Mouse (Mus musculus): Measurements from ENCODE around the gene Sphk2.

Sphk2 gene

DNA sequence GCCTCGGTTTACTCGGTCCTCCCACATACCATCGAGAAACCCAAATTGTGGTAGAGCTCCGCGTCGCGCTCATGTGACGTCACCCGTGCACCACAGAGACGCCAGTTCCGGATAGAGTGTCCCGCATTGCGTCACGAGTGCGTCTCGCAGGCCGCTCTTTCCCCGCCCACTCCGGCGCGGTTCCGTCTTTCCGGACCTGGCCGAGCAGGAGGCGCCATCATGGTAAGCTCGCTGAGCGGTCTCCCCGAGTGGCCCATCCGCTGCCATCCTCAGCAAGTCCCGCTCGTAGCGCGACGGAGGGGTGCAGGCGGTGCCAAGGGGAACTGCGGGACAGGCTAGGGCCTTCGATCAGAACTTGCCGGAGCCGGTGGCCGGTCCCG, at the start of gene Sphk2:
Gene Sphk2, minus strand, starts transcription at position 85 of the 380 bp plus-strand sequence.
- peak; percentile 90 for DNase-seq (ENCODE audit: low read depth)

DNA sequence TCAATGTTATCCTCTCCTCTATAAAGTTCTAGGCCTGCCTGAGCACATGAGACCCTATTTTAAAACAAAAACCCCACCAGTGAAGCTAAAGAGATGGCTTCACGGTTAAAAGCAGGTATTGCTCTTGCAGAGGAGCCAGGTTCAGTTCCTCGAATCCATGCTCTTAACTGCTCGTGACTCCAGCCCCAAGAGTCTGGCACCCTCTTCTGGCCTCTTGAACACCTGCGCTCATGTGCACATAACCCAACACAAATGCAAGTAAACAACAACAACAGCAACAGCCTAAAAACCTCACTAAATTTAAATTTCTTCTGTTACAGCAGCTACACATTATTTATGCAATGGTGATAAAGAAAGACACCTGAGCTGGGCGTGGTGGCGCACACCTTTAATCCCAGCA, 49.7 kb upstream of the Sphk2 start:
- no peak for DNase-seq (ENCODE audit: low read depth)

DNA sequence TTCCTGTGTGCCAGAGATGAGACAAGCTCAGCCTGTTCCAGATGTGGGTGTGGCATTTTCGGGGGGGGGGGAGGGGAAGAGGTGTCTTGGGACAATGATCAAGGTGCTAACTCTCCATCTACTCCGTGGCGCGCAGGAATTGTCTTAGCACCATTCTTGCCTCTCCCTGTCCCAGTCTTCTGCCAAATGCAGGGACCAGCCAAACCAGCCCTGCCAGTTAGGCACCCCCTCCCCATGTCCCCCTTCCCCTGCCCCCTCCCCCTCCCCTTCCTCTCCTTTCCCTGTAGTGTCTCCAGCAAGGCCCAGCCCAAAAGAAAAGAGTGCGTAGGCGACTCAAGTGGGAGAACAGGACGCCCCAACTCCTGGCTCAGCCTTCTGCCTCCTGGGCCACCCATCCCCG, 49.0 kb upstream of the Sphk2 start:
- DNase-seq (ENCODE audit: low read depth), result no peak

DNA sequence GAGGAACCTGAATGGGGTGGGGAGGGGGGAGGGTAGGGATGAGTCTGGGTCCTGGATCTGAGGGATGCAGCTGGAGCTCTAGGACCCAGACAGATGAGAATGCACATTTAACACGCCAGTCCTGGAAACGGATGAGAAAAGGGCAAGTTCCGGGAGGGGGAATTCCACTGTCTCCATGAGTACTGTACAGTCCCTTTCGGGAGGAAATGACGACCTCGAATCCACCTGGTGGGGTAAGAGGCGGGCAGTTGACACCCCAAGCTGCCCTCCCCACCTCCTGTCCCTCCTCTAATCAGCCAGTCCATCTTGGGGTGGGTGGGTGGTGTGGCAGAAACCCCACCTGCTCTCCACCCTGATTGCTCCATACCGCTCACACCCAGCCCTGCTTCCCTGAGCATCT, 48.2 kb upstream of the Sphk2 start:
- no peak for DNase-seq (ENCODE audit: low read depth)

DNA sequence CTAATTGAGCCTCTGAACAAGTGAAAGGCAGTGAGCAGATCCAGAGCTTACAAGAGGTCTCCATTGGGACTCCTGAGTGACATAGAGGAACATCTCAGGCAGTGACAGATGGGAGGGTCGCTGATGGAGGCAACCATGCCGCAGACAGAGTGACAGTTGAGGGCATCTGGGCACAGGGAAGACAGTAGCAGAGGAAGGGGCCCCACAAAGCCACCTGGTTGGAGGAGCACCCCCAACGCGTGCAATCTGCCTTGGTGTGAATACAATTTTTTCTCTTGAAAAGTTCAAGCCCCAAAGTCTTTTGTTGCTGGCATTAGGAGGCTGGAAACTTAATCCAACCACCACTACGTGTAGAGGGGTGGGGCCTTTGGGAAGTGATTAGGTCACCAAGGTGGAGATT, 42.3 kb upstream of the Sphk2 start:
- DNase-seq (ENCODE audit: low read depth), result no peak

DNA sequence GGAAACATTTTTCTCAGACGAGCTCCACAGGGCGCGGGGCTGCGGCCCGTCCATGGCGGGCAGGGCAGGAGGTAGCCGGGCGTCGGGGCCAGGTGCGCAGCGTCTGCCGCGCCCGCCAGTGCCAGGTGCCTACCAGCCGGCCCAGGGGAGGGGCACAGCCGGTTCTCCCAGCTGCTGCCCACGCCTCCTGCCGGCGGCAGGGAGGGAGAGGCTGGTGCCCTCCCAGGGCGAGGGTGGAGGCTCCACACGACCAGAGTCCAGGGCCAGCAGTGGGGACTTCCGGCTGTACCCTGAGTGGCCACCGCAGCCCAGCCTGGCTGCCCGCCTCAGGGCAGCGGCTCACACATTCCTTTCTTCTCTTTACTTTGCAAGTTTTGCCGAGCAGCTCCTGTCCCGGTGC, 41.6 kb upstream of the Sphk2 start:
- DNase-seq (ENCODE audit: low read depth), result no peak

DNA sequence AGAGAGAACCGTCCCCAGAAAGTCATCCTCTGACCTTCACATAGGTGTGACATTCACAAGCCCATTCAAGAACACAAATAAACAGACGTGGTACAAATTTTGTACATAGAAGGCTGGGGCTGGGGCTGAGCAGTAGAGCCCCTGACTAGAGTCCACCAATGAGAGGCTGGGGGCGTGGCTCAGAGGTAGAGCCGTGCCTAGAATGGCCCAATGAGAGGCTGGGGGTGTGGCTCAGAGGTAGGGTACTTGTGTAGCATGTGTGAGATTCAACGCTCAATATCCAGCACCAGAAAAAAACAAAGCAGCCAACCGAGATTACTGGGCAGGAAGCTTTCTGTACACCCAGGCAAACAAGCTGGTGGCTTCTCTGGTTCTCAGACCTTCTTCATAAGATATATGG, 37.9 kb upstream of the Sphk2 start:
- DNase-seq (ENCODE audit: low read depth), result no peak

DNA sequence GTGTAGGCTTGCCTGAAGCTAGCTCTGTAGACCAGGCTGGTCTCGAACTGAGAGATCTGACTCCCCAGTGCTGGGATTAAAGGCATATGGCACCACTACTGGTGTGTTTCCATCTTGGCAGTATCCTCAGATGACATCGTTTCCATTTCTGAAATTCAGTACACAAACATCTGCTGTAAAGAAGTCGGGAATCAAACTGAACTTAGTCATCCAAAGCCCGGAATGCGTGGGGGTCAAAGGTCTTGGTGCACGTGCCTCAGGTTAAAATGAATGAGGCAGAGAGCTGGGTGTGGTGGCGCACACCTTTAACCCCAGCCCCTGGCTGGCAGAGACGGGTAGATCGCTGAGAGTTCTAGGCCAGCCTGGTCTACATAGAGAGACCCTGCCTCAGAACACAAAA, 32.4 kb upstream of the Sphk2 start:
- DNase-seq (ENCODE audit: low read depth), result no peak

DNA sequence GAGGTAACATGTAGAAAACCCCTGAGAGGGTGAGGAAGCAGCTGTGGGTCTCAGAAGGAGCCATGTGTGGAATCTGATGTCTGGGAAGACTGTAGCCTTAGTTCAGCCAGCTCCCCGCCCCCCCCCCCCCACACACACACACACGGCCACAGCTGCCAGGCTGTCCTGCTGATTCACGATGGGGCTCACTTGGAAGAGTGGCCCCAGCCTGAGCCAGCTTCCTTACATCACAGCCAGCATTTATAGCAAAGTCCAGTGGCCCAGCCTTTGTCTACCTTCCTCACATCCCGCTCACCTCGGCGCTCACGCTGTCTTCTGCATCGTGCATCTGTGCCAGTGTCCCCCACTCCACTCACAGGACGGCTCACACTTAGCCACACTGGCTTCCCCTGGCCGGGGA, 31.6 kb upstream of the Sphk2 start:
- no peak for DNase-seq (ENCODE audit: low read depth)

DNA sequence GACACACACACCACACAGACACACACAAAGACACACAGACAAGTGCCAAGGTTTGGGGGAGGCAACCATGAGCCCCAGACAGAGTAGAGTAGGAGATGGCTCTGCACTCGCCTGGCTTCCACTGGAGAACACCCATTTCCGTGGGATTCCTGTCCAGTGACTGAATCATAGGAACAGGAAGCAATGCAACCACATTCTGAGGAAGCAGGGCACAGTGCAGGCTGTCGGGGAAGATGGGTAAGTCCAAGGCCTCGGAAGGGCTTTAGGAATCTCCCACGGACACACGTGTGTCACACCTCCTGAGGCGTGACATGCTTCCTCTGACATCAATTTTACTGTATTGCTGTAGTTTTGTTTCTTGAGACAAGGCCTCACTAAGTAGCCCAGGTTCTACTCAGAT, 30.3 kb upstream of the Sphk2 start:
- no peak for DNase-seq (ENCODE audit: low read depth)

DNA sequence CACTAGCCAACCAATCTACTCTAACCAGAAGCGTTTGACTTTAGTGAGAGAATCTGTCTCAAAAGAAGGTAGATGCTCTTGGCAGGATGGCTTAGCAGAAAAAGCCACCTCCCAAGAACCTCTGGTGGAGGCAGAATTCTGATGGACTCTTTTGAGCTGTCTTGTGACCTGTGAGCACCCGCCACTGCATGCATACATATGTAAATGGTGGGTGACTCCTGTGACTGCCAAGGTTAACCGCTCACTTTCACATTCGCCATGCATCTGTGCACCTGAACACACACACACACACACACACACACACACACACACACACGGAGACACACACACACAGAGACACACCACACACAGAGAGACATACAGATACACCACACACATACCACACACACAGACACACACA, 29.6 kb upstream of the Sphk2 start:
- no peak for DNase-seq (ENCODE audit: low read depth)

DNA sequence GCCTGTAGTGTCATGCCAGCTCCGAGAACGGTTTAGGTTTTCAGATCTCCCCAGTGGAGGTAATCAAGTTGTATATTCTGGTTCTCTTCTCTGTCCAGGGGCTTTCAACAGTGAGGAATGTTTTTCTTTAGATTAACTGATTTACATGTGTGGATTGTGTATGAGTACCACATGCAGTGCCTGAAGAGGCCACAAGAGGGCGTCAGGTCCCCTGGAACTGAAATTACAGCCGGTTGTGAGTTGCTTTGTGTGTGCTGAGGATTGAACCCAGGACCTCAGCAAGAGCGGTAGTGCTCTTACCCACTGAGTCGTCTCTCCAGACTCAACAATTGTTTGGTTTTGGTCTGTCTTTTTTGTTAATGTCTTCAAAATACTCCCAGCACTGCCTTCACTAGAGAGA, 28.7 kb upstream of the Sphk2 start:
- DNase-seq (ENCODE audit: low read depth), result no peak

DNA sequence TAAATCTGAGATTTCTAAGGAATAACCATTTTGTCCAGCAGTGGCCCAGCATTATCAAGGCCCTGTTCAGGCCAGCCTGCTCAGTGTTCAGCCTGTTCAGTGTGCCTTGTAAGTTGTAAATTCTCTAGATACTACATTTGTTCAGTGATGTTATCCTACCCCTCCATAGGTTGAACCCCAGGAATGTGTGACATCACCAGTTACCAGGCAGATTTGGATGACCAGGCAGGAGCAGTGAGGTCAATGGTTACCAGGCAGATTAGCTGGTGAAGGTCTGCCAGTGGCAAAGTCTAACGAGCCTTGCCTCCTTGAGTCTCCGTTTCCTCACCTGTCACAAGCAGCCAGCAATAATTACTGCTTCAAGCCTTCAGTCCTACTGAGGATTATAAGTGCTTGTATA, 26.6 kb upstream of the Sphk2 start:
- DNase-seq (ENCODE audit: low read depth), result no peak

DNA sequence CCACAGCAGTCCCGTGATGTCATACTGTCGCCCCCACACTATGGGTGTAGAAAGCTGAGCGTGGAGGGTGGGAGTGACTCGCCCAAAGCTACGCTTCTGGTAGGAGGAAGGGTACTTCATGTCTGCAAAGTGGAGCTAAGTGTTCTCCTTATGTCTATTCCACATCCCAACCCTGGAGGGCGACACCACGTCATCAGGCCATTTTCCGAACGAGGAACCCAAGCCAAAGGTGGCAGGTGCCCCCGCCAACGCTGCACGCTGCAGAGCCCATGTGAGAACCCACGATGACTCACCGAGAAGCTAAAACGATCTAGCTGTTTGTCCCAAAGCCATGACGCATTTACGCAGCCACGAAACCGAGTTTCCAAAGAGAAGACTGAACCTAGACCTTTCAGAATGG, 24.5 kb upstream of the Sphk2 start:
- peak; percentile 60 for DNase-seq (ENCODE audit: low read depth)

DNA sequence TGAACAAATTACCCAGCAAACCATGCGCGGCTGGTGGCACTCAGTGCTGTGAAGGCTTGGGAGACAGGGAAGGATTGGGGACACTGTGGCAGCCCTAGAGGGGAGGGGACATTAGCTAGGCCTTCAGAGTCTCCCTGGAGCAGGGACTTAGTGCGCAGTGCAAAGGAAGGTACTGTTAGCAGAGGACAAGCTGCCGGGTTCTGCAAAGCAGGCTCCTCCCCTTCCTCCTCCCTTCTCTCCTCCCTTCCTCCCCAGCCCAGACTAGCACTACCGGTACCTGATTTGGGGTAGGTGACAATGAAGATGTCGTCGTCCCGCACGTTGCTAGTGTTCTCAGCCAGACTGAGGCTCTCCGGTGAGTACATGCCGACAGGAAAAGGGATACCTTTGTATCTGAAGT, 24.0 kb upstream of the Sphk2 start:
- no peak for DNase-seq (ENCODE audit: low read depth)

DNA sequence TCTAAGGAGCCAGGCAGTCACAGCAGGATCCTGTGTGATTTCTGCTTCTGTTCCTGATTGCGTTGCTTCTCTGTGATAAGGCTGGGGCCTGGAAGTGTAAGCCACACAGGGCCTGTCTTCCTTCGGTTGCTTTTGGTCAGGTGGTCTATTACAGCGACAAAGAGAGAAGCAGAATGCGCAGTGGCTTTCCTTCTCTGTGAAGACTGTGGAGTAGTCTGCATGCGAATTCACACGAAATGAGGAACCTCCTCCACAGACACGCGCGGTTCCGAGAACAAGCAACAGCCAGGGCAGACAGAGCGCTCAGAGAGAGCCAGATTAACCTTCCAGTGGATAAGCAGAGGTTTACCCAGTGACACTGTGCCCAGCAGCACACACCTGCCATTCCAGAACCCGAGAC, 23.5 kb upstream of the Sphk2 start:
- DNase-seq (ENCODE audit: low read depth), result no peak

DNA sequence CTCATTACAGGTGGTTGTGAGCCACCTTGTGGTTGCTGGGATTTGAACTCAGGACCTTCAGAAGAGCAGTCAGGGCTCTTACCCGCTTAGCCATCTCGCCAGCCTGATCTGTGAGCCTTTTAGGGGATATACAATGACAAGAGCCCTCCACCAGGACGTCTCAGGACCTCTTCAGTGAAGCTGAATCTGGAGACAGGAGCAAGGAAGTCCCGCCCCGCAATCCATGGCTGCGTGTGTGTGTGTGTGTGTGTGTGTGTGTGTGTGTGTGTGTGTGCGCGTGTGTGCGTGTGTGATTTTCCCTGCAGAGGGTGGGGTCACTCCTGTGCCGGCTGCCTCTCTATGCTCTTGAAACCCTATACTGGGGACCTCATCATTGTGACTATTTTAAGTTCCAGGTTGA, 22.0 kb upstream of the Sphk2 start:
- DNase-seq (ENCODE audit: low read depth), result no peak

DNA sequence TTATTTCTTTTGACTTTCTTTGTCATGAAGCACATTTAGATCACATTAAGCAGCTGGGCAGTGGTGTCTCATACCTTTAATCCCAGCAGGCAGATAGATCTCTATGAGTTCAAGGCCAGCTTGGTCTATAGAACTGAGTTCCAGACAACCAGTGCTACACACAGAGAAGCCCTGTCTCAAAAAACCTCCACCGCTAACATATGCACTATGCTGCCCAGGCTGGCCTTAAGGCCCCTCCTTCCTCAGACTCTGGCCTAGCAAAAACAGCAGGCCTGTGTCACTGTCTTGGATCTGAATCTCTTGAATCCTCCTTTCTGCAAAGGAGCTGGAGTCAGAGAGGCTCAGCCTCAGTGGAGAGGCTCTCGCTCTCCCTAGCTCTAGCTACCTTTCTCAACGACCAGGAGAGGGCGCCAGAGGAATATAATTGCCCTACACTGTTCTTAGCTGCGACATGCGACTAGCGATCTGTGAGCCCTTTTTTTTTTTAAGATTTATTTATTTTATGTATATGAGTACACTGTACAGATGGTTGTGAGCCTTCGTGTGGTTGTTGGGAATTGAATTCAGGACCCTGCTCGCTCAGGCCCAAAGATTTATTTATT, 21.5 kb upstream of the Sphk2 start:
- DNase-seq (ENCODE audit: low read depth), result peak; percentile 52

DNA sequence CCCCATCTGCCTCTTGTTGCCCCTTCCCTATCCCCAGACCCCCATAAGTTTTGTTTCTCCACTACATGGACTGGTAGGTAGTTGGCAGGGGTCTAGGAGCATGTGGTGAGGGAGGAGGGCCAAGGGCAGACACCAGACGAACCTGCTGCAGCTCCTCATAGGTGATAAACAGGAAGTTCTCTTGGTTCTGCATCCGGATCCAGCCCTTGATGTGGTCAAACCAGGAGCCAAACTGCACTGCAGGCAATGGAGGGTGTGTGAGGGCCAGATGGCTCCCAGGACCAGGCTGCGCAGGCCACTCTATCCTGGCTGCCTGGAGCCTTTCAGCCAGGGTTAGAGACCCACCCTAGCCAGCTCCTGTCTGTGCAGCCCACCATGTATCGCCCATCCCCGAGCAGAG, 15.7 kb upstream of the Sphk2 start:
- no peak for DNase-seq (ENCODE audit: low read depth)

DNA sequence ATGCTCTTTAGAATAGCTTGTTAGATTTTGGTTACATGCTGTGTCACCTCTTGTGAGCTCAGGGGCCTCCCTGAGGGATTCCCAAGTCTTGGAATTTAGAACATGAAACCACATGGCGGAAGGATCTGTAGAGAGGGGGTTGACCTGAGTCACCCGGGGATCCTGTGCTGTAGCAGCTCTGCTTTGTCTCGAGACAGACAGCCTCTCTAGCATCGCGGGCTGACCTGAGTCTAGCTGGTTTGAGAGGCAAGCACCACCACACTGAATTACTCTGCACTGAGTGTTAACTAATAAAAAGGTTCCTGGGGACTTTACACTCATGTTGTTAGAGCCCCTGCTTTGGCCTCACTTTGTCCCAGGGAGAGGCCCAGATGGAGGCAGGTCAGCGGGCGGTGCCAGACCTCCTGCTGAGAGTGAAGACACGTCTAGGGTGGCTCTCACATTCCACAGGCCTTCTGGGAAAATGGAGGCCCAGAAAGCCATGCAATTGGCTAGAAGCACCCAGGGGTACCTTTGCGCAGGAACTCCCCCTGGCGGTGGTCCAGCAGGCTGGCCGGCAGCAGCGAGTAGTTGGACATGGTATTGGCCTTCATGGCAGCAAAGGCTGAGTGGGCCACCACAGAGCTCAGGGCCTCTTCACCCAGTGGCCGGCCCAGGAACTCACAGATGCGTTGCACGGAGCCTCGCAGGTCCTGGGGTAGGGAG, 13.1 kb upstream of the Sphk2 start:
- no peak for DNase-seq (ENCODE audit: low read depth)

DNA sequence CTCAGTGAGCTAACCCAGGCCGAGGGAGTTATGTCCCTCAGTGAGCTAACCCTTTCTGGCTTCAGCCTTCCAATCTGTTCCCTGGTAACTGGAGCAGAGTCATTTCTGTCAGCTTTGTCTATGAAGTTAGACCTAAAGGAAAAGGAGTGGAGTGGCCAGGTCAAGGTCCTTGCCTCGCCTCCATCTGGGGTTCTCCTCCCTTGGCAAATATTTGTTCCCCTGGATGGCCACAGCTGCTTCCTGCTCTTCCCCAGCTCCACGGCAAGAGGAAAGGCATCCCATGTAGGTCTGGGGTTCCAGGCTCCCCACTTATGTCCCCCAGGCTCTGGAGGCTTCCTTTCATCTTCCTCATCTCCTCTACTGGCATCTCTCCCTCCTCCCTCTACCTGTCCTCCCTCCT, 9.8 kb upstream of the Sphk2 start:
- DNase-seq (ENCODE audit: low read depth), result no peak

DNA sequence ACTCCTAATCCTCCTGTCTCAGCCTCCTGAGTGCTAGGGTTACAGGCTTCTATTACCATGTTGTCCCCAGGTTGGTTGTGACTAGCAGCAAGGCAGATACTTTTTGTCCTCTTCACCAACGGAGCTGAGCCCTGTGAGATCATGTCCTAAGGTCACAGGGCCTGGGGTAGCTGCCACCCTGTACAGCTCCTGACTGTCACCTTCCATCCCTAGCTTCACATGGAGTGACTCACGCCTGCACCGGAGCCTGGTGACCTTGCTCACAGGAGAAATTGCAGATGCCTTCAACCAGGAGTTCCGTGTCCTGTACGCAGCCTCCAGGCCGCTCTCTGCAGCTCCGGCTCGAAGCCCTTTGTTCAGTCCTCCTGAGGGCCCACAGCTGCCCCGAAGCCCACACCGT, 8.6 kb upstream of the Sphk2 start:
- DNase-seq (ENCODE audit: low read depth), result no peak

DNA sequence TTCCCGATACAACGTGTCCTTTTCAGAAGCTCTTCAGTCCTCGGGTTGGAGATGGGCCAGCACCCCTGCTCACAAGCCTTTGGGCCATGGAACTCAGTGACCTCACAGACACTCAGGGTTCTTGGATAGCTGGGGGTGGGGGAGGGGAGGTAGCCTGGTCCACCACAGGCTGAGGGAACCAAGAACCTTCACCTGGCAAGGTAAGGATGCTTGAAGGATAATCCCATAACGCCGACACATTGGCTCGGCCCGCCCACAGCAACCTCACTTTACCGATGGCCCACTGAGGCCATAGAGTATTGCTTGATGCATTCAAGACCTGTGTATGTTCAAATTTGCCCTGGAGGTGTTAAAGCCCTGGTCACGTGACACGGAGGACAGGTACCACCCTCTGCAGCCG, 7.9 kb upstream of the Sphk2 start, which contains the start of gene Spaca4:
Gene Spaca4, minus strand, starts transcription at position 101 of the 400 bp plus-strand sequence.
- no peak for DNase-seq (ENCODE audit: low read depth)

DNA sequence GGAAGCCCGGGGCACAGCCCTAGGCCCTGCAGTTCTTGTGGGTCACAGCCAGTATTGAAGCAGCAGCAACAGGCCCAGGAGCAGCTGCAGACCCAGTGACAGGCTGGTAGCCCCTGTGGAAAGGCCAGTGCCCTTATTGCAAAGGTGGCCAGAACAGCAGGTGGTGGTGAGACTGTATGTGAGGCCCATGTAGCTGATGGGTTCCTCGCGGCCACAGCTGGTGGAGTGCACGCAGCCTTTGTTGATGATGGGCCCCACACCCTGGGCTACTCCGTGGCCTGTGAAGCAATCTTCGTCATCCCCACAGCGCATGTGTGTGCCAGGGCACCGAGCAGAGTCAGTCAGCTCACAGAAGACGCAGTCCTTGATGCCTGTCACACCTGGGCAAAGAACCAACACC, 7.3 kb upstream of the Sphk2 start:
- DNase-seq (ENCODE audit: low read depth), result no peak
